Mouse (Mus musculus) CD8-positive naive resting alpha-beta T cell, adult 57 days (primary cell): ENCODE data around the gene Mov10l1. TPM values are rescaled to one million over a fixed set of nuclear protein-coding genes. Genes with fewer than 3 reads are reported as not detected.

ENCODE experiments used
- total RNA-seq: library from RNA; stranded (reverse); gene quantifications from one replicate; pipeline ENCODE4 v1.2.4, GENCODE M21; 2023

Mov10l1 gene
- not detected for total RNA-seq

DNA sequence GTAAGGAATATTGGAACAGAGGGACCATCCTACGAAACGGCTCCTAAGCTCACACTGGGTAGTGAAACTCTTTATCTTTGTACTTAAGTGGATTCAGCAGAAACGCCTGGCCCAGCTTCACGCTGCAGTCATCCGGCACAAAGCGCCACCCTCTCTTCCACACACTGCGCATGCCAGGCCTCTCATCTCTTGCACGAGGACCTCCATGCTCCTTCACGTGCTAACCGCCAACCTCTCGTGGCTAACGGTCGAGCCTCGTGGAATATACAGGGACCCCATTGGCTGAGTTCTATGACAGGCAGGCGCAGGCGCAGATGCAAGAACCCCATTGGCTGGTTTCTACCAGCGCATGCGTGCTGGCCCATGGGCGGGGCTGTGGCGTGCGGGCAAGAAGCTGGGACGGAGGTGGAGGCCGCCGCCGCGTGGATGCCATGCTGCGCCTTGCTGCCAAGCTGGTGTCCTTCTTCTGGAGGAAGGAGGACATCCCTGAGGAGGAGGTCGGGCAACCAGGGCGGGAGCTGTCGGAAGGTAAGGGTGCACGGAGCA is at the start of gene Mov10l1:
Mov10l1 (plus strand) TSS at position 376 of the 546 bp plus-strand sequence.

DNA sequence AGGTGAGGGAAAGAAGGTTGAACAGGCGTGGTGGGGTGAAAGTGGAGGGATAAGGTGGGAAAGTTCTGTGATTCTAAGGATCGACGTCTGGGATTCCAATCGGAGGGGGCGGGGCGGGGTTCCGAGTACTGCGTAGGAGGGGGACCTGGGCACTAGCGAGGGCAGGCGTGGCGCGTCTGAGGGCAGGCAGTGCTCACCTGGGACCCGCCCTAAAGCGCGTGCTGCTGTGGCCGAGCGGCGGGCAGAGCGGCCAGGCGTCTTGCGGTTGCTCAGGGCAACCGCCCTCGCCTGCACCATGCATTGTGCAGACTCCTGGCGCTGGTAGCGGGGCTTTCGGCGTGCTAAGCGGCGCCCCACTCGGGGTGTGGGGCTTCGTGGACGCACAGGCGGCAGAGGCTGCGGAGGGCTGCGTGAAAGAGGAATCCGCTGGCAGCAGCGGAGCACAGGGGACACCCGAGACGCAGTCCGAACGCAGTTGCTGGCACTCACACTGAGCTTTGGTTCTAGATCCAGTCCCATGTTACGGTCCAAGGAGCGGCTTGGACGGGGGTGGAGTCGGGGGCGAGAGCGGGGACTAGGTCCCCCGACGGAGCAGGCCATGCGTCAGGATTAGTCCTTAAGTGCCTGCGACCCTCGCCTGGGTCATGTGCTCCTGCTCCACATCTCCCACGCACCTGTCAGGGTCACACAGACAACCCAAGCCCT is 28.2 kb upstream of the Mov10l1 start, which contains the start of gene Ttll8:
Ttll8 (minus strand) TSS at position 51 of the 705 bp plus-strand sequence.

GRCm38 (mm10) chr15:88978281-88979137 is 4.2 kb upstream of the Mov10l1 start, which contains the start of gene Mlc1:
Gene Mlc1, minus strand, starts transcription at chr15:88979007.

DNA sequence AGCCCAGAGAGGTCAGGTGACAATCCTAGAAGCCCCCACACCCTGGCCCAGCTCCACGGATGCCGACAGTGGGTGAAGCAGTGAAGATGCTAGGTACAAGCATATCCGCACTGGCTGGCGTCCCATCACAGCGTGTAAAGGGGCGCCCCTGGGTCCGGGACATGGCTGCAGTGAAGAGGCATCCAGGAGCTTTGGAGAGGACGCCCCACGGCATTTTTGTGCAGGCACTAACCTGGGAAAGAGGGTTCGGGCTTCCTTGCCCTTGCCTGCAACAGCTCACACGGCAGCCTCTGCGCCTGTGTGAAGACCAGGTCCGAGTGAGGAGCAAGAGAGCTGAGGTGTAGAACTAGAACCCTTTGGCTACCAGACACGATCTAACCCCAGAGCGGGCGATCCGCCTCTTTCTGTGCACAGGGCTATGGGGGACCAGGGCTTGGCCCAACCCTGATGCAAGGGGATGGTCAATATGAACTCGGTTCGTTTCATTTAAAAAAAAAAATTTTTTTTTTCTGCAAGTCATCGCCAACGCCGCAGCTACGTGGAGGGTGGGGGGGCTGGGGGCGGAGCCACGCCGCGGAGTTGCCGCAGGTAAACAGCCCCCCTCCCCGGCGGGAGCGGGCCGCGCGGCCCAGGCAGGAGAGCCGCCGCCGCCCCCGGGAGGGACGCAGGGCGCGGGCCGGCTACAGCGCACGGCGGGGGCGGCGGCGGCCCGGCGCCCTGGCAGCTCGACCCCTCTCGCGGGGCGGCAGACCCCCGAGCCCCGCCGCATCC is 76.6 kb downstream of the Mov10l1 start, which contains the start of gene Panx2:
Panx2 (plus strand) TSS at position 574 of the 771 bp plus-strand sequence.

GRCm38 (mm10) chr15:89074613-89075477 is 92.1 kb downstream of the Mov10l1 start, which contains the start of gene Trabd:
Gene Trabd, plus strand, starts transcription at chr15:89075124.

DNA sequence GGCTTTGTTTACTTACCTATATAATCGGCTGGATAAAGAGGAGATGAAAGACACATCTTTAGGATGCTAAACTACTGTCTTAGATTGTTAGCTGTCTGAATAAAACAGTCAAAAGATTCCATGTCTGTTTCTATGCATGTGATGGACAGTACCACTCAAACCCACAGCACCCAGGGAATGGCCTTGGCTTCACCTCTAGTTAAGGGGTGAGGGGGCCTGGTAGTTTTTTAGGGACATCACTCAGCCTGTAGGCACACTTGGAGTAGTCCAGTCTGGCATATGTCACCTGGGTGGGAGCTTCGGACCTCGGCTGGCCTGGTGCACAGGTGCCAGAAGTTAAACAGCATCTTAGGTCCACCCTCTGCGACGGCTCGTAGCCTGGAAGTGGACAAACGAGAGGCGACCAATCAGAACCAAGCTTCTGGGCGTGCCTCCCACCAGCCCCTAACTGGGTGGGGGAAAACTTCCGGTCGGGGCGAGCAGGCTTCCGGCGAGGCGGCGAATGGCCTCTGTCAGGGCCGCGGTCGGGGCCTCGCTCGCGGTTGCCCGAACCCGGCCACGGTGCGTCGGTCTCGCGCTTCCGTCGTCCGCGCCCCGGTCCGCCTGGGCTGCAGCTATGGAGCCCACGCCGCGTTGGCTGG is 106.0 kb downstream of the Mov10l1 start, which contains the start of gene Selenoo:
Selenoo (plus strand) TSS at position 478 of the 641 bp plus-strand sequence.

Other genes starting within 250 kb of the Mov10l1 start
- 134 TPM for gene Brd1, start 248.7 kb upstream of the Mov10l1 start, total RNA-seq
- gene Zbed4, start 231.2 kb upstream of the Mov10l1 start, total RNA-seq, result 19.6 TPM
- gene Alg12, start 163.6 kb upstream of the Mov10l1 start, total RNA-seq, result 17.0 TPM
- gene Creld2, start 163.3 kb upstream of the Mov10l1 start, total RNA-seq, result 23.9 TPM
- gene Pim3, start 120.7 kb upstream of the Mov10l1 start, total RNA-seq, result 67.4 TPM
- gene Ttll8, start 28.5 kb upstream of the Mov10l1 start, total RNA-seq, result not detected
- gene Mlc1, start 3.9 kb upstream of the Mov10l1 start, total RNA-seq, result not detected
- not detected for gene Panx2, start 76.8 kb downstream of the Mov10l1 start, total RNA-seq
- 39.5 TPM for gene Trabd, start 92.2 kb downstream of the Mov10l1 start, total RNA-seq
- gene Selenoo, start 106.2 kb downstream of the Mov10l1 start, total RNA-seq, result 22.8 TPM
- gene Tubgcp6, start 140.2 kb downstream of the Mov10l1 start, total RNA-seq, result 33.7 TPM
- 13.4 TPM for gene Hdac10, start 145.8 kb downstream of the Mov10l1 start, total RNA-seq
- gene Mapk12, start 157.8 kb downstream of the Mov10l1 start, total RNA-seq, result 0.37 TPM
- gene Mapk11, start 166.7 kb downstream of the Mov10l1 start, total RNA-seq, result 7.1 TPM
- 1.8 TPM for gene Plxnb2, start 197.9 kb downstream of the Mov10l1 start, total RNA-seq
- gene Dennd6b, start 213.6 kb downstream of the Mov10l1 start, total RNA-seq, result 24.3 TPM
- gene Ppp6r2, start 228.6 kb downstream of the Mov10l1 start, total RNA-seq, result 38.3 TPM